Mouse (Mus musculus) thymus, adult 2 months (tissue): ENCODE data around the gene Prmt3. TPM values are rescaled to one million over a fixed set of nuclear protein-coding genes. Genes with fewer than 3 reads are reported as not detected.

Source experiments
- DNase-seq: peaks from one replicate; pipeline ENCODE4 v3.0.0; 2021
- H3K27ac ChIP-seq: fragments of 200-500 bp; 2 replicates; pipeline ENCODE4 v1.5.1; 2012; ENCODE audit warnings: low read length, control low read depth; ENCODE audit not compliant: control insufficient read depth, insufficient read depth
- H3K27me3 ChIP-seq: fragments of 200-500 bp; 2 replicates; pipeline ENCODE4 v1.6.1; 2012; ENCODE audit warnings: mild to moderate bottlenecking, low read length, moderate library complexity, mixed read lengths; ENCODE audit not compliant: control insufficient read depth, insufficient read depth
- H3K36me3 ChIP-seq: fragments of 200-500 bp; 2 replicates; pipeline ENCODE4 v1.6.1; 2012; ENCODE audit warnings: mild to moderate bottlenecking, low read length, moderate library complexity; ENCODE audit not compliant: control insufficient read depth, insufficient read depth
- H3K4me1 ChIP-seq: fragments of 200-500 bp; replicated peaks from 2 replicates; pipeline ENCODE4 v1.6.1; 2012; ENCODE audit warnings: low read length; ENCODE audit not compliant: control insufficient read depth, insufficient read depth
- H3K4me3 ChIP-seq: fragments of 200-500 bp; 2 replicates; pipeline ENCODE4 v1.5.1; 2012; ENCODE audit warnings: mild to moderate bottlenecking, low read length, control low read depth, moderate library complexity; ENCODE audit not compliant: control insufficient read depth, insufficient read depth
- CTCF ChIP-seq: fragments of 200-500 bp; IDR thresholded peaks from 2 replicates; pipeline ENCODE4 v1.5.1; 2012; ENCODE audit warnings: mild to moderate bottlenecking, control low read depth, low read length, moderate library complexity, borderline replicate concordance; ENCODE audit not compliant: control insufficient read depth, poor library complexity, insufficient read depth; ENCODE audit errors: extremely low read depth
- POLR2A ChIP-seq: fragments of 200-500 bp; IDR thresholded peaks from 2 replicates; pipeline ENCODE4 v1.6.1; 2012; ENCODE audit warnings: mild to moderate bottlenecking, low read length, control low read depth, moderate library complexity; ENCODE audit not compliant: control insufficient read depth, poor library complexity, insufficient read depth; ENCODE audit errors: extremely low read depth
- WGBS: fragments of 180-500 bp; shearing (Covaris S2); methylation state at CpG from one replicate; pipeline ENCODE4 v1.1.7; 2018; 5-methylcytosine and 5-hydroxymethylcytosine counted together
- polyA plus RNA-seq: library from polyadenylated mRNA; depleted of rRNA; stranded (reverse); fragments of >200 nt; gene quantifications from 2 replicates; pipeline ENCODE4 v1.2.3, GENCODE M21; 2012

Gene Prmt3
- polyA plus RNA-seq, 1 experiment: 35.0 TPM

- WGBS: 97% methylated on average over 3 of the region's 3 CpGs
- H3K27me3 ChIP-seq: no peaks in the 10 kb centered on the region
- no peaks in the 10 kb centered on the region for H3K36me3 ChIP-seq
- no peak overlapping the region for H3K4me3 ChIP-seq
- DNase-seq: no peak
- no peaks in the 10 kb centered on the region for H3K4me1 ChIP-seq
- H3K27ac ChIP-seq: no peak overlapping the region
- TF ChIP-seq CTCF: no peak
- TF ChIP-seq POLR2A: no peak
Observed at GRCm38 (mm10) chr7:49858257-49858656, 80.1 kb downstream of the Prmt3 start.

- Histone ChIP-seq H3K4me3 (no peak overlapping the region), H3K27ac (no peak overlapping the region), H3K36me3 (no peaks in the 10 kb centered on the region), H3K27me3 (no peaks in the 10 kb centered on the region), H3K4me1 (no peaks in the 10 kb centered on the region)
- no peak for TF ChIP-seq POLR2A
- TF ChIP-seq CTCF: no peak
- no peak for DNase-seq
- WGBS: 98% methylated on average over 3 of the region's 3 CpGs
Observed at GRCm38 (mm10) chr7:49859820-49860219, 81.7 kb downstream of the Prmt3 start.

DNA sequence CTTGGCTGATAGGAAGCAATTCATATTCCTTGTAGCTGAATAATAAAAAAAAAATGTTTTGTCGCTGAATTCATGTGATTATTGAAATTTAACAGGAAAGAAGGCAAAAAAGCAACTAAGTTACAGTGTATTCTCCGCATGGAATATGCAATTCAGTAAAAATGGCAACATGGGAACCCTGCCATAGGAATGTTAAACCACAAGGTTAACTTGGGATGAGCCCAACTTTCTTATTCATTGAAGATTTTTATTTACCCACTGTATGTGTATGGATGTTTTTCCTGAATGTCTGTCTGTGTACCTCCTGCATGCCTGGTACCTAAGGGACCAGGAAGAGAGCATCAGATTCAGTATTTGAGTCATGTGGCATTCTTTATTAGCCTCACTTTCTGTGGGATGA lies 83.0 kb downstream of the Prmt3 start:
- H3K4me1 ChIP-seq: no peaks in the 10 kb centered on the region
- H3K4me3 ChIP-seq: no peak overlapping the region
- 98% methylated on average over 2 of the region's 2 CpGs for WGBS

DNA sequence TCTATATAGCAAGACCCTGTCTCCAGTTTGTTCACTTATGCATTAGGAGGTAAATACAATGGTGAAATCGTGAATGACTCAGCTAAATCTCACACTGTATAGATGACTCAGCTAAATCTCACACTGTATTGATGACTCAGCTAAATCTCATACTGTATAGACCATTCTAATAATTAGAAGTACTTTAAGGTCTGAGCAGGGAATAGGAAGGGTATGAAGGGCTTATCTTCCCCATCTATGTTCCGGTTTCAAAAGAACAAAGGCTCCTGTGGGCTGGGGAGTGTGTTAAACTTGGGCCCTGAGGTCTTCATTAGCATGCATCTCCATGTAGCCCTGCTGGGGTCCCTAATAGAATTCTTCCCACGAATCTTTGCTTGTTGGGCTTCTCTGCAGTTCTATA lies 85.6 kb downstream of the Prmt3 start:
- 72% methylated on average over 3 of the region's 3 CpGs for WGBS
- no peaks in the 10 kb centered on the region for H3K36me3 ChIP-seq
- no peaks in the 10 kb centered on the region for H3K27me3 ChIP-seq
- H3K27ac ChIP-seq: no peak overlapping the region
- H3K4me1 ChIP-seq: no peaks in the 10 kb centered on the region
- H3K4me3 ChIP-seq: no peak overlapping the region
- no peak for DNase-seq
- TF ChIP-seq POLR2A: no peak
- no peak for TF ChIP-seq CTCF

More for the DNA sequence above, 83.0 kb downstream of the Prmt3 start:
- H3K36me3 ChIP-seq: no peaks in the 10 kb centered on the region
- TF ChIP-seq POLR2A (no peak), CTCF (no peak)
- no peak overlapping the region for H3K27ac ChIP-seq
- no peaks in the 10 kb centered on the region for H3K27me3 ChIP-seq
- no peak for DNase-seq

DNA sequence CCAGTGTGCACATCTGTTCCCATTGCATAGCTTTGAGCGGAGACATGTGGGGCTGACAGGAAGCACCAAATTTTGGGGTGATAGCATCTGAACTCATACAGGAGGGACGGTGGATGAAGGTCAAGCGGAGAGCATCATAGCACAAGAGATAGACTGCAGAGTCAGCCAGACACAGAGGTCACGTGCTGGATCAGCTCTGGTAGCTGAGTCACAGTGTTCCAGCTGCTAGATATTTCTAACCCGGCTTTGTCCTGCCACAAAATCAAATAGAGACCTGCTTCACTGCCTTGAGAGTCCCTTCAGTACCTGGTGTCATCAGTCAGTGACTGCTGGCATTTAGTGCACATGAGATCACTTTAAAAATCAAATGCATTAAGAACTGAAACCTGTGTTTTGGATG lies 91.5 kb downstream of the Prmt3 start:
- Histone ChIP-seq H3K36me3 (no peaks in the 10 kb centered on the region), H3K27me3 (no peaks in the 10 kb centered on the region), H3K27ac (no peak overlapping the region), H3K4me3 (no peak overlapping the region), H3K4me1 (no peaks in the 10 kb centered on the region)
- no peak for DNase-seq
- TF ChIP-seq CTCF (no peak), POLR2A (no peak)
- 84% methylated on average over 5 of the region's 5 CpGs for WGBS

DNA sequence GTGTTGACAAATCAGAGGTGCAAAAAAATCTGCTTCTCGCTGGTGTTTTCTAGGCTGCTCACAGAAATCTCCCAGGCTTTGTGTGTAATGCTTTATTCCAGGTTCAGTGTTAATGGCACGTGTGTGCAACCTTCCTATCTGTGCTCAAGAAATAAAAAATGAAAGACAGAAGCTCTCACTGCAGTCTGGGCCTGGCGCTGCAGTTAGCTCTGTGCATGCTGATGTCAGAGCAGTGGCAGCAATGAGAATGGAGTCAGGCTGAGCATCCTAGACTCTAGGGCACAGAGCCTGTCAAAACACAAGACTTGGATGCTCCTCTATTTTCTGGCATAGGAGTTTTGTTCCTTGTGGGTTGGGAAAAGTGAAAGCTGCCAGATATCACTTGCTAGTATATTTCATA lies 92.1 kb downstream of the Prmt3 start:
- 87% methylated on average over 3 of the region's 3 CpGs for WGBS
- no peak for DNase-seq
- TF ChIP-seq CTCF: no peak
- no peak for TF ChIP-seq POLR2A
- no peak overlapping the region for H3K27ac ChIP-seq
- no peaks in the 10 kb centered on the region for H3K27me3 ChIP-seq
- no peak overlapping the region for H3K4me3 ChIP-seq
- H3K4me1 ChIP-seq: no peaks in the 10 kb centered on the region
- no peaks in the 10 kb centered on the region for H3K36me3 ChIP-seq

DNA sequence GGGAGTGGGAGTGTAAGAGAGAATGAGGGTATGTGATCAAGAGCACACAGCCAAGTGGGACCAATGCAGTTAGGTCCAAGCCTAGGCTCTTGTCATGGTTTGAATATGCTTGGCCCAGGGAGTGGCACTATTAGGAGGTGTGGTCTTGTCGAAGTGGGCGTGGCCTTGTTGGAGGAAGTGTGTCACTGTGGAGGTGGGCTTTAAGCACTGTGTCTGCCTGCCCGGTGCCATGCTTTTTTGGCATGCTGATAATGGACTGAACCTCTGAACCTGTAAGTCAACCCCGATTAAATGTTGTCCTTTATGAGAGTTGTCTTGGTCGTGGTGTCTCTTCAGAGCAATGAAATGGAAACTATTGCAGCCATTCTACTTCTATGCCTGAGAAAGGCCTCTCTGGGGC lies 99.2 kb downstream of the Prmt3 start:
- no peak for DNase-seq
- Histone ChIP-seq H3K4me1 (no peaks in the 10 kb centered on the region), H3K4me3 (no peak overlapping the region), H3K36me3 (no peaks in the 10 kb centered on the region), H3K27ac (no peak overlapping the region), H3K27me3 (no peaks in the 10 kb centered on the region)
- no peak for TF ChIP-seq POLR2A
- no peak for TF ChIP-seq CTCF
- WGBS: 84% methylated on average over 5 of the region's 5 CpGs
